Mouse (Mus musculus) right cerebral cortex, postnatal 10 days (tissue): ENCODE measurements around the gene Ndufaf3.

Source experiments
- DNase-seq, 2 experiments: peaks; one replicate each; pipeline ENCODE4 v3.0.0; 2021; ENCODE audit warnings: low spot score in 2 of 2

The Ndufaf3 gene

GRCm38 (mm10) chr9:108517931-108518332, 49.3 kb downstream of the Ndufaf3 start:
- DNase-seq, result peak; percentile 58 to 75

GRCm38 (mm10) chr9:108517253-108517930, 49.8 kb downstream of the Ndufaf3 start:
- DNase-seq, result peak; percentile 93

- DNase-seq, result peak; percentile 97 to 98
Measured at GRCm38 (mm10) chr9:108516380-108517251, 50.6 kb downstream of the Ndufaf3 start, which contains the start of gene Qrich1. Gene Qrich1, plus strand, starts transcription at chr9:108516806.
